Mouse (Mus musculus): ENCODE data around the gene Olfr1022. TPM values are rescaled to one million over a fixed set of nuclear protein-coding genes. Genes with fewer than 3 reads are reported as not detected.

Gene Olfr1022
- not detected in 2 replicates for polyA plus RNA-seq (2016; fragmentation: Nextera tagmentation; extraction: Ambion mirVana)

DNA sequence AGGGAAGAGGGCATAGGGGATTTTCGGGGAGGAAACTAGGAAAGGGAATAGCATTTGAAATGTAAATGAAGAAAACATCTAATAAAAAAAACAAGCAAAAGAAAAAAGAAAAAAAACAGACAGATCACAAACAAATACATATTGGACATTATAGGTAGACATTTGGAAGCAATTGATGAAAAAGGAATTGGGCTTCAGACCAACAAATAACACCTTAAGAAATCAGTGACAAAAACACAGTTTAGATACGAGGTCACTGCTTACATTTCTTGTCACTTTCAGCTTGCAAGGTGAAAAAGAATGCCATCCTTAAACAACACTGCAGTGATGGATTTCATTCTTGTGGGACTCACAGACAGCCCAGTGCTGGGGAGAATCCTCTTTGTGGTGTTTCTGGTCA lies at the start of gene Olfr1022:
TSS of gene Olfr1022 (plus strand) at position 301 of the 400 bp plus-strand sequence.
- no peak within 1 kb of the TSS for H3K27ac ChIP-seq
- WGBS: 59% methylated on average over 2 of the region's 2 CpGs
- H3K36me3 ChIP-seq: no peaks in the 10 kb centered on the region
- no peak within 1 kb of the TSS for H3K9ac ChIP-seq
- H3K9me3 ChIP-seq: no peaks in the 10 kb centered on the region
- no peak for ATAC-seq (ENCODE audit: low FRiP score, low read depth)
- H3K4me3 ChIP-seq: no peak within 1 kb of the TSS
- no peaks in the 10 kb centered on the region for H3K27me3 ChIP-seq (replicated peaks)
- no peak within 1 kb of the TSS for H3K4me2 ChIP-seq (replicated peaks)
- H3K4me1 ChIP-seq: no peaks in the 10 kb centered on the region

DNA sequence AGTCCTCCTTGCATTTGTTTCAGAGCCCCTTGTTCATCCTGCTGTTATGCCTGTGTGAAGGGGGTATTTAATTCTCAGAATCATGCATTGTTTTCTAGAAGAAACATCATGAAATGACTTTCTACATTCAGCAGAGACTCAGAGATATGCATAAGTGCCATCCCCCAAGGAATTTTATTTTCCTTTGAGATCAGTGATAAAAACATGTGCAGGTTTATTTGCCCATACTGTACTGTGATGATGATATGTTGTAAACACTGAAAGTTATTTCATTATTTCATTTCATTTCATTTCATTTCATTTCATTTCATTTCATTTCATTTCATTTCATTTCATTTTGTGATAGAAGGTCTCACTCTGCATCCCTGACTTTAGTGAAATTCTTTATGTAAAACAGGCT lies 23.0 kb upstream of the Olfr1022 start, which contains the start of gene Olfr1019:
TSS of gene Olfr1019 (minus strand) at position 101 of the 400 bp plus-strand sequence.
- Histone ChIP-seq H3K9me3 (no peaks in the 10 kb centered on the region), H3K9ac (no peak within 1 kb of the TSS), H3K27ac (no peak within 1 kb of the TSS), H3K4me3 (no peak within 1 kb of the TSS), H3K4me1 (no peaks in the 10 kb centered on the region), H3K27me3 (replicated peaks) (no peaks in the 10 kb centered on the region), H3K36me3 (no peaks in the 10 kb centered on the region), H3K4me2 (replicated peaks) (no peak within 1 kb of the TSS)
- ATAC-seq (ENCODE audit: low FRiP score, low read depth): no peak

DNA sequence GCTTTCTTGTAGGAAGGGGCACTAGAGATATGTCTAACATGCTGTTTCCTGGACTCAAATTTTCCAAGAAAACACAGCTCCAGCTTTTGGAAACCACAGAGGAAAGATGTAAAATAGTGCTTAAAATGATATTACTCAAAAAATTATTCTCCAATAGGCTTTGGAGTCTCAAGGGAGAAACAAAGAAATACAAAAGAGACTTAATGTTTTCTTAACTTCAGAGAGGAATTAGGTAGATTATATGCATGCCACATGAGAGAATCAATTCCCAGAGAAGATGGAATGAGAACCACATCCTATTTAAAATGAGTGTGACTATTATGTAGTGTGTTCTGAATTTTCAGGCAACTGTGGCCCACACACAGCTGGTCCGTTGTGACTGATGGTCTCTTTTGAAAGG lies 21.7 kb upstream of the Olfr1022 start, which contains the start of gene Olfr1020:
TSS of gene Olfr1020 (plus strand) at position 301 of the 400 bp plus-strand sequence.
- Histone ChIP-seq H3K27me3 (replicated peaks) (no peaks in the 10 kb centered on the region), H3K9me3 (no peaks in the 10 kb centered on the region), H3K36me3 (no peaks in the 10 kb centered on the region), H3K4me2 (replicated peaks) (no peak within 1 kb of the TSS), H3K27ac (no peak within 1 kb of the TSS), H3K9ac (no peak within 1 kb of the TSS), H3K4me3 (no peak within 1 kb of the TSS), H3K4me1 (no peaks in the 10 kb centered on the region)
- ATAC-seq (ENCODE audit: low FRiP score, low read depth): no peak
- WGBS: 84% methylated on average over 1 of the region's 1 CpGs

DNA sequence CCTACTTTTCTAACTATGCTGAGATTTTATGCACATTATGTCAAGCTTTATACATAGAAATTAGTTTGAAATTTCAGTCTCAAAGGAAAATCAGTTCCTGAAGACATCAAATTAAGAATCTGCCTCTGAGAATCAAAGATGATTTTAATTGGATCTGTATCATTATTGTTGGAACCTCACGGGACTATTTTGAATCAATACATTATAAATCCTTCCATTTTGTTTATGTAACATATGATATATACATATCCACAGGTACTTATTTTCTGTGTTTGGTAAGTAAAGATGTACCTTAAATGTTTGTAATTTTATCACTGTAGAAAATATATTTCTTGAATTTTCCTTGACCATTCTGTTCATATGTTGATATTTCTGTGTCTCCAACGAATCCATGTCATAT lies 16.9 kb downstream of the Olfr1022 start, which contains the start of gene Olfr1023:
TSS of gene Olfr1023 (plus strand) at position 301 of the 400 bp plus-strand sequence.
- Histone ChIP-seq H3K9me3 (no peaks in the 10 kb centered on the region), H3K27ac (no peak within 1 kb of the TSS), H3K36me3 (no peaks in the 10 kb centered on the region), H3K4me1 (no peaks in the 10 kb centered on the region), H3K27me3 (replicated peaks) (no peaks in the 10 kb centered on the region), H3K4me2 (replicated peaks) (no peak within 1 kb of the TSS), H3K4me3 (no peak within 1 kb of the TSS), H3K9ac (no peak within 1 kb of the TSS)
- 80% methylated on average over 2 of the region's 2 CpGs for WGBS
- no peak for ATAC-seq (ENCODE audit: low FRiP score, low read depth)

- Histone ChIP-seq H3K27ac (no peak within 1 kb of the TSS), H3K9ac (no peak within 1 kb of the TSS), H3K4me3 (no peak within 1 kb of the TSS), H3K9me3 (no peaks in the 10 kb centered on the region), H3K4me1 (no peaks in the 10 kb centered on the region), H3K4me2 (replicated peaks) (no peak within 1 kb of the TSS), H3K27me3 (replicated peaks) (no peaks in the 10 kb centered on the region), H3K36me3 (no peaks in the 10 kb centered on the region)
- 84% methylated on average over 3 of the region's 3 CpGs for WGBS
- ATAC-seq (ENCODE audit: low FRiP score, low read depth): no peak
Measured at GRCm38 (mm10) chr2:85904952-85905351, 36.6 kb downstream of the Olfr1022 start, which contains the start of gene Olfr1024. Olfr1024 (minus strand) TSS chr2:85905052.

GRCm38 (mm10) chr2:85913197-85913596 lies 44.8 kb downstream of the Olfr1022 start:
- H3K4me3 ChIP-seq: no peak overlapping the region
- H3K9ac ChIP-seq: no peak overlapping the region
- no peaks in the 10 kb centered on the region for H3K9me3 ChIP-seq
- no peaks in the 10 kb centered on the region for H3K36me3 ChIP-seq
- no peak for ATAC-seq (ENCODE audit: low FRiP score, low read depth)
- H3K27ac ChIP-seq: no peak overlapping the region
- H3K27me3 ChIP-seq (replicated peaks): no peaks in the 10 kb centered on the region
- no peaks in the 10 kb centered on the region for H3K4me1 ChIP-seq
- H3K4me2 ChIP-seq (replicated peaks): no peak overlapping the region

GRCm38 (mm10) chr2:85914893-85915292 lies 46.5 kb downstream of the Olfr1022 start, which contains the start of gene Olfr1025-ps1:
Olfr1025-ps1 (plus strand) TSS chr2:85915193.
- Histone ChIP-seq H3K4me2 (replicated peaks) (no peak within 1 kb of the TSS), H3K27me3 (replicated peaks) (no peaks in the 10 kb centered on the region), H3K4me1 (no peaks in the 10 kb centered on the region), H3K27ac (no peak within 1 kb of the TSS), H3K9ac (no peak within 1 kb of the TSS), H3K4me3 (no peak within 1 kb of the TSS), H3K36me3 (no peaks in the 10 kb centered on the region), H3K9me3 (no peaks in the 10 kb centered on the region)
- ATAC-seq (ENCODE audit: low FRiP score, low read depth): no peak
- WGBS: 59% methylated on average over 1 of the region's 1 CpGs

Other genes starting within 250 kb of the Olfr1022 start
- not detected in 2 replicates for gene Olfr1002, start 217.9 kb upstream of the Olfr1022 start, polyA plus RNA-seq (2016; fragmentation: Nextera tagmentation; extraction: Ambion mirVana)
- not detected in 2 replicates for gene Olfr154, start 204.1 kb upstream of the Olfr1022 start, polyA plus RNA-seq (2016; fragmentation: Nextera tagmentation; extraction: Ambion mirVana)
- gene Olfr1006, start 189.8 kb upstream of the Olfr1022 start, polyA plus RNA-seq (2016; fragmentation: Nextera tagmentation; extraction: Ambion mirVana): not detected in 2 replicates
- gene Olfr1008, start 179.2 kb upstream of the Olfr1022 start, polyA plus RNA-seq (2016; fragmentation: Nextera tagmentation; extraction: Ambion mirVana): not detected in 2 replicates
- gene Olfr1009, start 153.2 kb upstream of the Olfr1022 start, polyA plus RNA-seq (2016; fragmentation: Nextera tagmentation; extraction: Ambion mirVana): not detected in 2 replicates
- not detected in 2 replicates for gene Olfr1012, start 105.8 kb upstream of the Olfr1022 start, polyA plus RNA-seq (2016; fragmentation: Nextera tagmentation; extraction: Ambion mirVana)
- gene Olfr1013, start 101.5 kb upstream of the Olfr1022 start, polyA plus RNA-seq (2016; fragmentation: Nextera tagmentation; extraction: Ambion mirVana): not detected in 2 replicates
- not detected in 2 replicates for gene Olfr1014, start 95.9 kb upstream of the Olfr1022 start, polyA plus RNA-seq (2016; fragmentation: Nextera tagmentation; extraction: Ambion mirVana)
- gene Olfr1015, start 86.6 kb upstream of the Olfr1022 start, polyA plus RNA-seq (2016; fragmentation: Nextera tagmentation; extraction: Ambion mirVana): not detected in 2 replicates
- not detected in 2 replicates for gene Olfr1016, start 66.0 kb upstream of the Olfr1022 start, polyA plus RNA-seq (2016; fragmentation: Nextera tagmentation; extraction: Ambion mirVana)
- not detected in 2 replicates for gene Olfr1018, start 50.1 kb upstream of the Olfr1022 start, polyA plus RNA-seq (2016; fragmentation: Nextera tagmentation; extraction: Ambion mirVana)
- not detected in 2 replicates for gene Olfr1019, start 23.1 kb upstream of the Olfr1022 start, polyA plus RNA-seq (2016; fragmentation: Nextera tagmentation; extraction: Ambion mirVana)
- not detected in 2 replicates for gene Olfr1020, start 21.6 kb upstream of the Olfr1022 start, polyA plus RNA-seq (2016; fragmentation: Nextera tagmentation; extraction: Ambion mirVana)
- gene Olfr1023, start 17.0 kb downstream of the Olfr1022 start, polyA plus RNA-seq (2016; fragmentation: Nextera tagmentation; extraction: Ambion mirVana): not detected in 2 replicates
- gene Olfr1024, start 36.5 kb downstream of the Olfr1022 start, polyA plus RNA-seq (2016; fragmentation: Nextera tagmentation; extraction: Ambion mirVana): not detected in 2 replicates
- not detected in 2 replicates for gene Olfr1025-ps1, start 46.6 kb downstream of the Olfr1022 start, polyA plus RNA-seq (2016; fragmentation: Nextera tagmentation; extraction: Ambion mirVana)
- not detected in 2 replicates for gene Olfr1026, start 53.0 kb downstream of the Olfr1022 start, polyA plus RNA-seq (2016; fragmentation: Nextera tagmentation; extraction: Ambion mirVana)
- not detected in 2 replicates for gene Olfr1028, start 81.8 kb downstream of the Olfr1022 start, polyA plus RNA-seq (2016; fragmentation: Nextera tagmentation; extraction: Ambion mirVana)
- gene Olfr1029, start 105.3 kb downstream of the Olfr1022 start, polyA plus RNA-seq (2016; fragmentation: Nextera tagmentation; extraction: Ambion mirVana): not detected in 2 replicates
- gene Olfr1030, start 110.7 kb downstream of the Olfr1022 start, polyA plus RNA-seq (2016; fragmentation: Nextera tagmentation; extraction: Ambion mirVana): not detected in 2 replicates
- not detected in 2 replicates for gene Olfr1031, start 121.7 kb downstream of the Olfr1022 start, polyA plus RNA-seq (2016; fragmentation: Nextera tagmentation; extraction: Ambion mirVana)
- not detected in 2 replicates for gene Olfr1032, start 136.9 kb downstream of the Olfr1022 start, polyA plus RNA-seq (2016; fragmentation: Nextera tagmentation; extraction: Ambion mirVana)
- gene Olfr1033, start 152.0 kb downstream of the Olfr1022 start, polyA plus RNA-seq (2016; fragmentation: Nextera tagmentation; extraction: Ambion mirVana): not detected in 2 replicates
- not detected in 2 replicates for gene Olfr1034, start 177.3 kb downstream of the Olfr1022 start, polyA plus RNA-seq (2016; fragmentation: Nextera tagmentation; extraction: Ambion mirVana)
- not detected in 2 replicates for gene Olfr1036, start 205.4 kb downstream of the Olfr1022 start, polyA plus RNA-seq (2016; fragmentation: Nextera tagmentation; extraction: Ambion mirVana)
- gene Olfr1037, start 218.8 kb downstream of the Olfr1022 start, polyA plus RNA-seq (2016; fragmentation: Nextera tagmentation; extraction: Ambion mirVana): not detected in 2 replicates

Measured in neural tube, embryonic 12.5 days (tissue).